Mouse (Mus musculus): ENCODE results near the gene Csde1. TPM values are rescaled to one million over a fixed set of nuclear protein-coding genes. Genes with fewer than 3 reads are reported as not detected.
A peak's percentile ranks its signal among the peaks of the same experiment; 100 is the strongest.

Csde1 gene
- polyA plus RNA-seq, 1 experiment, result 70.7 TPM

- H3K4me3 ChIP-seq (ENCODE audit: insufficient read depth, low read length), result no peak overlapping the region; the same call in 1 of the 2 replicates
- peaks cover 4% of the 10 kb centered on the region; the same call in 1 of the 2 replicates for H3K4me1 ChIP-seq (ENCODE audit: control insufficient read depth, insufficient read depth, low read length)
- H3K27ac ChIP-seq (ENCODE audit: insufficient read depth, low read length), result no peak overlapping the region
- no peak for TF ChIP-seq CTCF (IDR thresholded peaks at IDR 0.05; ENCODE audit: extremely low read depth, insufficient read depth, low read length)
- TF ChIP-seq POLR2A (IDR thresholded peaks at IDR 0.05; ENCODE audit: extremely low read depth, insufficient read depth, low read length), result no peak
Measured at GRCm38 (mm10) chr3:102997036-102997435, 23.2 kb upstream of the Csde1 start.

DNA sequence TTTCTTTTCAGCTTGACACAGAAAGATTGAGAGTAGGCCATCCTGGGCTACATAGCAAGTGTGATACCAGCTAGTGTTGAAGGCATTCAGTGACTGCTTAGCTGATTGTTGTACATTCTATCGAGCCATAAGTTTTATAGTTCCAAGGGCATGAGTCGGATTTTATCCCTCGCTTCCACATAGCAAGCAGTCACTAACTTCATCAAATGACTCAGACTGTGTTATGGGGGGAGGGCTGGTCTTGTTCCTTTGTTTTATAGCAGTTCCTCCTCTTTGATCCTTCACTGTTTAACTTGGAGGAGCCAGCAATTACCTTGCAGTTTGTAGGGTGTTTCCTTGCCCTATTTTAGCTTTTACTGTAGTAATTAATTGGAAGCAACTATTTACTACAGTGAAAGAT lies 22.6 kb upstream of the Csde1 start:
- Histone ChIP-seq H3K27ac (ENCODE audit: insufficient read depth, low read length) (no peak overlapping the region), H3K4me1 (ENCODE audit: control insufficient read depth, insufficient read depth, low read length) (peaks cover 4% of the 10 kb centered on the region; the same call in 1 of the 2 replicates), H3K4me3 (ENCODE audit: insufficient read depth, low read length) (no peak overlapping the region)
- TF ChIP-seq CTCF (IDR thresholded peaks at IDR 0.05; ENCODE audit: extremely low read depth, insufficient read depth, low read length) (no peak), POLR2A (IDR thresholded peaks at IDR 0.05; ENCODE audit: extremely low read depth, insufficient read depth, low read length) (no peak)

- TF ChIP-seq POLR2A (IDR thresholded peaks at IDR 0.05; ENCODE audit: extremely low read depth, insufficient read depth, low read length) (no peak), CTCF (IDR thresholded peaks at IDR 0.05; ENCODE audit: extremely low read depth, insufficient read depth, low read length) (no peak)
- Histone ChIP-seq H3K4me1 (ENCODE audit: control insufficient read depth, insufficient read depth, low read length) (peaks cover 3% of the 10 kb centered on the region; the same call in 1 of the 2 replicates), H3K27ac (ENCODE audit: insufficient read depth, low read length) (no peak overlapping the region), H3K4me3 (ENCODE audit: insufficient read depth, low read length) (no peak overlapping the region)
Measured at GRCm38 (mm10) chr3:103001595-103001994, 18.6 kb upstream of the Csde1 start.

- Histone ChIP-seq H3K4me1 (ENCODE audit: control insufficient read depth, insufficient read depth, low read length) (no peaks in the 10 kb centered on the region), H3K27ac (ENCODE audit: insufficient read depth, low read length) (no peak overlapping the region), H3K4me3 (ENCODE audit: insufficient read depth, low read length) (no peak overlapping the region)
- TF ChIP-seq POLR2A (IDR thresholded peaks at IDR 0.05; ENCODE audit: extremely low read depth, insufficient read depth, low read length) (no peak), CTCF (IDR thresholded peaks at IDR 0.05; ENCODE audit: extremely low read depth, insufficient read depth, low read length) (no peak)
Measured at GRCm38 (mm10) chr3:103017350-103017749, 2.9 kb upstream of the Csde1 start.

- H3K27ac ChIP-seq (ENCODE audit: insufficient read depth, low read length), result no peak overlapping the region
Measured at GRCm38 (mm10) chr3:103019462-103019861, 764 bp upstream of the Csde1 start.

DNA sequence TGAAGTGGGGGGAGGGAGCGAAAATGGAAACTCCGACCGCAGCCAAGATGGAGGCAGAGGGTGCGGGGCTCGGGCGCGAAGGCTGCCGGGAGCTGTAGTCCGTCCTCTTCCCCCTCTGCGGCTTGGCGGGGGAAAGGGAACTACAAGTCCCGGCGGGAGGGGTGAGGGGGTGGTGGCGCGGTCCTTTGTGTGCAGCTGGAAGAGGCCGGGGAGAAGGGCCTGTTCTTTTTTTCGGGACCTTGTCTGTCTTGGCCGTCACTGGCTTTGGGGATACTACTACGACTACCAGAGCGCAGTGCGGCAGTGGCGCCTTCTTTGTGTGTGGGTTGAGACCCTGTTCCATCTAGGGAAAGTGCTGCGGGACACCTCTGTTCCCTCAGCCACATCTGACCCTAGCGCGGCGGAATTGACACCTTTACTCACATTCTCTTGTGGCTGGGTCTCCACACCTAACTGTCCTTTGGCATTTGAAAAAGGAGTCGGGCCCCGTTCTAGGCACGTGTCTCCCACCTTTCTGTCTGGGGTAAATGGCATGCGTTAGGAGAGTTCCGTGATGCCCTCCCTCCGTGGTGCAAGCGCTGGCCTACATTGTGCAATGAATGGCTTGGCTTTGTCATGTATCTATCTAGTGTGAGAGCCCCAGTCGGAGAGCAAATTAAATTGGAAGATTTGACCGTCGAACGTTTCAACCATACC lies 865 bp downstream of the Csde1 start:
- no peaks in the 10 kb centered on the region for H3K4me1 ChIP-seq (ENCODE audit: control insufficient read depth, insufficient read depth, low read length)
- peak overlapping the region; percentile 93 for H3K27ac ChIP-seq (ENCODE audit: insufficient read depth, low read length)
- TF ChIP-seq CTCF (IDR thresholded peaks at IDR 0.05; ENCODE audit: extremely low read depth, insufficient read depth, low read length), result no peak
- TF ChIP-seq POLR2A (IDR thresholded peaks at IDR 0.05; ENCODE audit: extremely low read depth, insufficient read depth, low read length), result 0 out of 2 replicates have a peak, but pooled peaks have one; percentile 24
- H3K4me3 ChIP-seq (ENCODE audit: insufficient read depth, low read length), result peak overlapping the region; percentile 78

More at GRCm38 (mm10) chr3:103019462-103019861, 764 bp upstream of the Csde1 start:
- Histone ChIP-seq H3K4me1 (ENCODE audit: control insufficient read depth, insufficient read depth, low read length) (no peaks in the 10 kb centered on the region), H3K4me3 (ENCODE audit: insufficient read depth, low read length) (no peak overlapping the region)
- TF ChIP-seq CTCF (IDR thresholded peaks at IDR 0.05; ENCODE audit: extremely low read depth, insufficient read depth, low read length) (no peak), POLR2A (IDR thresholded peaks at IDR 0.05; ENCODE audit: extremely low read depth, insufficient read depth, low read length) (no peak)

GRCm38 (mm10) chr3:103026174-103026573 lies 5.9 kb downstream of the Csde1 start:
- Histone ChIP-seq H3K4me3 (ENCODE audit: insufficient read depth, low read length) (no peak overlapping the region), H3K4me1 (ENCODE audit: control insufficient read depth, insufficient read depth, low read length) (peaks cover 2% of the 10 kb centered on the region; the same call in 1 of the 2 replicates), H3K27ac (ENCODE audit: insufficient read depth, low read length) (no peak overlapping the region)
- TF ChIP-seq POLR2A (IDR thresholded peaks at IDR 0.05; ENCODE audit: extremely low read depth, insufficient read depth, low read length) (no peak), CTCF (IDR thresholded peaks at IDR 0.05; ENCODE audit: extremely low read depth, insufficient read depth, low read length) (no peak)

DNA sequence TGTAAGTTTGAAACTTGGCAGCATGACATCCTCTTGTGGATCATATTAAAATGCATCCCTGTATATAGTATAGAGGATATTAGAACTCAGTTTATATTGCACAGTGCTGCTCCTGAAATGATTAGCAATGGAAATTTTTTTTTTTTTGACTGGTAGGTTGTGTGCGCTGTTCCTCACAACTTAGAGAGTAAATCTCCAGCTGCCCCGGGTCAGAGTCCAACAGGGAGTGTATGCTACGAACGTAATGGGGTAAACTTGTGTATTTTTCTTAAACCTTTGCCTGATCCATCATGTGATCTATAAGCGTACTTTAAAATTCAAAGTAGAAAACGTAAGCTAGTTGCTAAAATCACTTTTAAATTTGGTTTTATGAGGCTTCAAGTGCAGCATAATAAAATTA lies 20.1 kb downstream of the Csde1 start:
- Histone ChIP-seq H3K27ac (ENCODE audit: insufficient read depth, low read length) (no peak overlapping the region), H3K4me3 (ENCODE audit: insufficient read depth, low read length) (no peak overlapping the region), H3K4me1 (ENCODE audit: control insufficient read depth, insufficient read depth, low read length) (no peaks in the 10 kb centered on the region)
- no peak for TF ChIP-seq CTCF (IDR thresholded peaks at IDR 0.05; ENCODE audit: extremely low read depth, insufficient read depth, low read length)
- no peak for TF ChIP-seq POLR2A (IDR thresholded peaks at IDR 0.05; ENCODE audit: extremely low read depth, insufficient read depth, low read length)

- TF ChIP-seq CTCF (IDR thresholded peaks at IDR 0.05; ENCODE audit: extremely low read depth, insufficient read depth, low read length), result no peak
- TF ChIP-seq POLR2A (IDR thresholded peaks at IDR 0.05; ENCODE audit: extremely low read depth, insufficient read depth, low read length), result no peak
- H3K4me3 ChIP-seq (ENCODE audit: insufficient read depth, low read length), result no peak overlapping the region
- no peak overlapping the region for H3K27ac ChIP-seq (ENCODE audit: insufficient read depth, low read length)
- H3K4me1 ChIP-seq (ENCODE audit: control insufficient read depth, insufficient read depth, low read length), result no peaks in the 10 kb centered on the region
Measured at GRCm38 (mm10) chr3:103040861-103041379, 20.7 kb downstream of the Csde1 start.
